Mouse (Mus musculus): ENCODE measurements around the gene Fhad1. TPM values are rescaled to one million over a fixed set of nuclear protein-coding genes. Genes with fewer than 3 reads are reported as not detected.
"Not testable (repeated sequence)": the region's sequence is repeated elsewhere in the genome, so short reads cannot be mapped to it uniquely, and the experiment has no call there.

The Fhad1 gene
- polyA plus RNA-seq, 1 experiment from 2014 or later, result 1.5 TPM

- WGBS, result 93% methylated on average over 2 of the region's 2 CpGs
- no peak for ATAC-seq
- Histone ChIP-seq H3K27ac (no peak overlapping the region), H3K4me2 (no peak overlapping the region), H3K4me3 (no peak overlapping the region), H3K36me3 (ENCODE audit: poor library complexity, severe bottlenecking) (no peaks in the 10 kb centered on the region), H3K27me3 (no peaks in the 10 kb centered on the region), H3K9ac (no peak overlapping the region), H3K9me3 (replicated peaks) (no peaks in the 10 kb centered on the region), H3K4me1 (no peaks in the 10 kb centered on the region)
These were observed 12.1 kb upstream of the Fhad1 start for GRCm38 (mm10) chr4:142026965-142027364.

- Histone ChIP-seq H3K9ac (no peak overlapping the region), H3K36me3 (ENCODE audit: poor library complexity, severe bottlenecking) (no peaks in the 10 kb centered on the region), H3K4me3 (no peak overlapping the region), H3K4me1 (no peaks in the 10 kb centered on the region), H3K9me3 (replicated peaks) (no peaks in the 10 kb centered on the region), H3K27me3 (no peaks in the 10 kb centered on the region), H3K4me2 (no peak overlapping the region), H3K27ac (no peak overlapping the region)
- ATAC-seq, result no peak
- WGBS, result 86% methylated on average over 2 of the region's 2 CpGs
These were observed 9.7 kb upstream of the Fhad1 start for GRCm38 (mm10) chr4:142024536-142024935.

GRCm38 (mm10) chr4:142023166-142023565 is 8.3 kb upstream of the Fhad1 start:
- Histone ChIP-seq H3K4me1 (no peaks in the 10 kb centered on the region), H3K36me3 (ENCODE audit: poor library complexity, severe bottlenecking) (no peaks in the 10 kb centered on the region), H3K4me3 (no peak overlapping the region), H3K9ac (no peak overlapping the region), H3K27ac (no peak overlapping the region), H3K4me2 (no peak overlapping the region), H3K27me3 (no peaks in the 10 kb centered on the region), H3K9me3 (replicated peaks) (no peaks in the 10 kb centered on the region)
- WGBS, result 83% methylated on average over 4 of the region's 4 CpGs
- no peak for ATAC-seq

- no peak overlapping the region for H3K4me2 ChIP-seq
- H3K9ac ChIP-seq, result no peak overlapping the region
- peaks cover 16% of the 10 kb centered on the region for H3K4me1 ChIP-seq
- no peak overlapping the region for H3K4me3 ChIP-seq
- no peak for ATAC-seq
- no peak overlapping the region for H3K27ac ChIP-seq
- no peaks in the 10 kb centered on the region for H3K36me3 ChIP-seq (ENCODE audit: poor library complexity, severe bottlenecking)
- WGBS, result 67% methylated on average over 15 of the region's 15 CpGs
- H3K9me3 ChIP-seq (replicated peaks), result no peaks in the 10 kb centered on the region
- H3K27me3 ChIP-seq, result peaks cover 21% of the 10 kb centered on the region
These were observed 2.8 kb upstream of the Fhad1 start for GRCm38 (mm10) chr4:142017686-142018085.

DNA sequence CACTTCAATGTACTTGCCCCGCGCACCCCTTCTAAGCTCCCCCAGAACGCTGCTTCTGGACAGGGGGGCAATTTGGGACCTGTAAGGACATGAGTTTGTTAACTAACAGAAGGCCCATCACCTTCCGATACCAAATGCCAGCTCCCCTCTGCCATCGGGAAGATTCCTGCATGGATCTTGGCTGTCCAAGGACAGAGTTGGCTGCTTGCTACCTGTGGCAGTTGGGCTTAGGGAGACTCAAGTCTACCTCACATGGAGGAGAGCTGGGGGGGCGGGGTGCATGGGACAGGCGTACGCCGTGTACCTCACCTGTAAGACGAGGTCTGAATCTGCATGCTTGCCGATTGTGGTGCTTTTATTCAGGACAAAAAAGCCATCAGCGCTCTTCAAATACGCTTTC is 3.6 kb downstream of the Fhad1 start:
- Histone ChIP-seq H3K4me3 (no peak overlapping the region), H3K4me2 (no peak overlapping the region), H3K27ac (no peak overlapping the region), H3K9me3 (replicated peaks) (no peaks in the 10 kb centered on the region), H3K9ac (no peak overlapping the region), H3K27me3 (peaks cover 19% of the 10 kb centered on the region), H3K36me3 (ENCODE audit: poor library complexity, severe bottlenecking) (no peaks in the 10 kb centered on the region), H3K4me1 (peaks cover 19% of the 10 kb centered on the region)
- WGBS, result 91% methylated on average over 13 of the region's 13 CpGs
- ATAC-seq, result no peak

DNA sequence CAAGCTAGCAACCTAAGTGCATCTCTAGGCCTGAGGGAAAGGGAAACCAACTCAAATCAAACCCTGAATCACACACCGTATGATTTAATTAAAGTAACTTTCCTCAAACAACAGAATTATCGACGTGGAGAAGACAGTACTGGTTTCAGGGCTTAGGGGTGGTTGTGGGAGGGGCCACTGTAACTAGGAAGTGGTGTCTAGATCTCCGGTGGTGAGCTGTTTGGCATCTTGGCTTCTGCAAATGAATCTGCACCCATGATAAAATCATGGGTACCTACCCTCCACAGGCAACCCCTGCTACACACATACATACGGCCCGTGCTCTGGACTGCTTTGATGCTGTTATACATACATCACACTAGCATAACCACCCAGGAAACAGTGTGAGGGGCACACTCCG is 4.4 kb downstream of the Fhad1 start:
- WGBS, result 80% methylated on average over 7 of the region's 7 CpGs
- no peak overlapping the region for H3K27ac ChIP-seq
- H3K27me3 ChIP-seq, result peaks cover 13% of the 10 kb centered on the region
- ATAC-seq, result no peak
- H3K4me2 ChIP-seq, result no peak overlapping the region
- H3K36me3 ChIP-seq (ENCODE audit: poor library complexity, severe bottlenecking), result no peaks in the 10 kb centered on the region
- no peak overlapping the region for H3K4me3 ChIP-seq
- peaks cover 12% of the 10 kb centered on the region for H3K4me1 ChIP-seq
- no peaks in the 10 kb centered on the region for H3K9me3 ChIP-seq (replicated peaks)
- no peak overlapping the region for H3K9ac ChIP-seq

GRCm38 (mm10) chr4:142008206-142008605 is 6.7 kb downstream of the Fhad1 start:
- 71% methylated on average over 11 of the region's 11 CpGs for WGBS
- no peak overlapping the region for H3K27ac ChIP-seq
- H3K9ac ChIP-seq, result no peak overlapping the region
- 0 out of 2 replicates have a peak, but pooled peaks cover 3% of the 10 kb centered on the region for H3K4me1 ChIP-seq
- H3K9me3 ChIP-seq (replicated peaks), result no peaks in the 10 kb centered on the region
- no peak for ATAC-seq
- H3K4me3 ChIP-seq, result no peak overlapping the region
- H3K36me3 ChIP-seq (ENCODE audit: poor library complexity, severe bottlenecking), result no peaks in the 10 kb centered on the region
- no peak overlapping the region for H3K4me2 ChIP-seq
- H3K27me3 ChIP-seq, result peaks cover 3% of the 10 kb centered on the region; the same call in 1 of the 2 replicates

DNA sequence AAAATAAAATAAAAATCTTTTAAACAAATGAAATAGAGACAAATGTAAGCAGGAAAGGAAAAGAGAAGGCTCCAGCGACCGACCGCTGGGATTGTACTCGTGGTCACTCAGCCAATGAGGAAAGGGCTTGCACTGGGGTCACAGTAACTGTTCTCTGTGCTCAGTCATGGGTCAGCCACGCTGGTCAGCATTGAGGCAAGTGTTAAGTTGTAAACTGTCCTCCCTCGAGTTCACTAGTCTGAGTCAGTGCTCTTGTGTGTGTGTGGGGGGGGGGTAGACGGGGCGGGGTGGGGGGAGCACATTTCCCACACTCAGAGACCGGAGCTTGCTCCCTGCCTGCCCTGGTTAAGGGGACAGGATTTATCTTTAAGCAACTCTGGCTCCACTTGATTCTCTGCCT is 14.3 kb downstream of the Fhad1 start:
- Histone ChIP-seq H3K27ac (no peak overlapping the region), H3K4me1 (peaks cover 16% of the 10 kb centered on the region), H3K4me3 (no peak overlapping the region), H3K27me3 (no peaks in the 10 kb centered on the region), H3K9me3 (replicated peaks) (no peaks in the 10 kb centered on the region), H3K4me2 (no peak overlapping the region), H3K9ac (no peak overlapping the region), H3K36me3 (ENCODE audit: poor library complexity, severe bottlenecking) (no peaks in the 10 kb centered on the region)
- no peak for ATAC-seq
- WGBS, result 65% methylated on average over 9 of the region's 9 CpGs

GRCm38 (mm10) chr4:141999494-142000074 is 15.3 kb downstream of the Fhad1 start:
- Histone ChIP-seq H3K9ac (no peak overlapping the region), H3K27ac (no peak overlapping the region), H3K36me3 (ENCODE audit: poor library complexity, severe bottlenecking) (no peaks in the 10 kb centered on the region), H3K4me1 (peaks cover 16% of the 10 kb centered on the region), H3K27me3 (no peaks in the 10 kb centered on the region), H3K4me2 (no peak overlapping the region), H3K9me3 (replicated peaks) (no peaks in the 10 kb centered on the region), H3K4me3 (no peak overlapping the region)
- WGBS, result 65% methylated on average over 7 of the region's 7 CpGs
- no peak for ATAC-seq

- Histone ChIP-seq H3K27ac (no peak overlapping the region), H3K27me3 (no peaks in the 10 kb centered on the region), H3K9ac (no peak overlapping the region; the same call in 1 of the 2 replicates), H3K9me3 (replicated peaks) (no peaks in the 10 kb centered on the region), H3K4me2 (peak overlapping the region; percentile 60), H3K4me3 (peak overlapping the region; percentile 40), H3K4me1 (peaks cover 16% of the 10 kb centered on the region), H3K36me3 (ENCODE audit: poor library complexity, severe bottlenecking) (no peaks in the 10 kb centered on the region)
- 27% methylated on average over 11 of the region's 11 CpGs for WGBS
- ATAC-seq, result peak; percentile 81
These were observed 16.5 kb downstream of the Fhad1 start for GRCm38 (mm10) chr4:141998282-141998821.

GRCm38 (mm10) chr4:141996880-141997279 is 18.0 kb downstream of the Fhad1 start:
- 77% methylated on average over 3 of the region's 3 CpGs for WGBS
- no peak for ATAC-seq

DNA sequence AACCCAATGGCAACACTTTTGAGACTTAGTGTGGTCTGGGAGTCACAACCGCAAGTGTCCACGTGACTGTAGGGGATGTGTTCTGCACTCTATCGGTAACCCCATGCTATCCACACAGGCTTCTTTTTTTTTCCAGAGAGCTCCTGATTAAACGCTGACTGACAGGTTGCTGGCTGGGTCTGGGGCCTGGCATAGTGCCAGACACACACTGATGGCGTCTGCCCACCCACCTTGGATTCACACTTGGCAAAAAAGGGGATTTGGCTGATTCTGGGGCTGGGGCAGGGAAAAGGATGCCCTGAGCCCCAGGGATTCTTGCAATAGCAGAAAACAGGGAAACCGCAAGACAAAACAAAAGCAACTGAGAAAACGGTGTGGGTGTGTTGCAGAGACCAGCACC is 18.8 kb downstream of the Fhad1 start:
- H3K4me1 ChIP-seq, result peaks cover 16% of the 10 kb centered on the region
- H3K27ac ChIP-seq, result no peak overlapping the region
- H3K4me2 ChIP-seq, result no peak overlapping the region
- no peaks in the 10 kb centered on the region for H3K27me3 ChIP-seq
- H3K36me3 ChIP-seq (ENCODE audit: poor library complexity, severe bottlenecking), result no peaks in the 10 kb centered on the region
- H3K4me3 ChIP-seq, result no peak overlapping the region
- H3K9ac ChIP-seq, result no peak overlapping the region
- no peak for ATAC-seq
- 41% methylated on average over 7 of the region's 7 CpGs for WGBS
- H3K9me3 ChIP-seq (replicated peaks), result no peaks in the 10 kb centered on the region

More at GRCm38 (mm10) chr4:141996880-141997279, 18.0 kb downstream of the Fhad1 start:
- H3K4me3 ChIP-seq, result no peak overlapping the region
- no peaks in the 10 kb centered on the region for H3K36me3 ChIP-seq (ENCODE audit: poor library complexity, severe bottlenecking)
- no peaks in the 10 kb centered on the region for H3K9me3 ChIP-seq (replicated peaks)
- H3K27me3 ChIP-seq, result no peaks in the 10 kb centered on the region
- H3K27ac ChIP-seq, result no peak overlapping the region
- no peak overlapping the region for H3K9ac ChIP-seq
- peaks cover 16% of the 10 kb centered on the region for H3K4me1 ChIP-seq
- no peak overlapping the region for H3K4me2 ChIP-seq

- H3K36me3 ChIP-seq (ENCODE audit: poor library complexity, severe bottlenecking); H3K4me3 ChIP-seq; H3K9ac ChIP-seq; H3K27ac ChIP-seq; H3K27me3 ChIP-seq; ATAC-seq; H3K4me2 ChIP-seq; H3K9me3 ChIP-seq (replicated peaks): not testable (repeated sequence)
- peaks cover 16% of the 10 kb centered on the region for H3K4me1 ChIP-seq
- WGBS, result 44% methylated on average over 2 of the region's 2 CpGs
These were observed 20.8 kb downstream of the Fhad1 start for GRCm38 (mm10) chr4:141994062-141994471.

Measured in forebrain, embryonic 13.5 days (tissue).